ENCODE assay signal across 9 mouse cellular contexts in genomic region chr11:98545711-98546231, GRCm38 (mm10). TPM values are rescaled to one million over a fixed set of nuclear protein-coding genes. Genes with fewer than 3 reads are reported as not detected.
DNase-seq lines count a peak whose midpoint lies in the region; ATAC-seq and TF ChIP-seq lines count a peak whose summit lies in the region.
"Had no signal": no experiment of that assay in that cellular context is flagged by ENCODE, and none has a peak within 500 bp of the region (broad histone marks: within the 10 kb centered on the region; RNA-seq: fewer than 3 reads in every experiment).

Gene Ikzf3, minus strand, starts transcription at chr11:98546031.

- WGBS in embryonic facial prominence, embryonic 12.5 days = under 1% methylated on average over 58 of the region's 58 CpGs
- WGBS in limb, embryonic 13.5 days = 1% methylated on average over 58 of the region's 58 CpGs
- WGBS in midbrain, embryonic 13.5 days = 1% methylated on average over 55 of the region's 58 CpGs
- WGBS in spleen, adult 2 months = 2% methylated on average over 58 of the region's 58 CpGs

- peak within 1 kb of the TSS; percentile 47; the same call in 1 of the 2 replicates for H3K4me3 ChIP-seq in G1E (ENCODE audit: low read depth, low read length)
- peak within 1 kb of the TSS; percentile 39 for H3K4me3 ChIP-seq in embryonic facial prominence, embryonic 12.5 days
- peak within 1 kb of the TSS; percentile 49 for H3K4me3 ChIP-seq in limb, embryonic 13.5 days
- H3K4me3 ChIP-seq in midbrain, embryonic 13.5 days (replicated peaks) = peak within 1 kb of the TSS; percentile 47
- H3K4me3 ChIP-seq in spleen, adult 2 months (ENCODE audit: extremely low read depth, insufficient read depth, insufficient read length) = peak within 1 kb of the TSS; percentile 88
- H3K4me3 ChIP-seq: erythroblast, embryonic 14.5 days had no signal

- H3K9ac ChIP-seq in embryonic facial prominence, embryonic 12.5 days = peak within 1 kb of the TSS; percentile 49
- peak within 1 kb of the TSS; percentile 63 for H3K9ac ChIP-seq in limb, embryonic 13.5 days
- H3K9ac ChIP-seq in midbrain, embryonic 13.5 days (replicated peaks) = peak within 1 kb of the TSS; percentile 62

- H3K27ac ChIP-seq in embryonic facial prominence, embryonic 12.5 days = no peak within 1 kb of the TSS
- no peak within 1 kb of the TSS for H3K27ac ChIP-seq in limb, embryonic 13.5 days
- no peak within 1 kb of the TSS for H3K27ac ChIP-seq in midbrain, embryonic 13.5 days
- H3K27ac ChIP-seq in spleen, adult 2 months (ENCODE audit: insufficient read depth, low read length) = peak within 1 kb of the TSS; percentile 94

- DNase-seq in B cell, adult 2 months = peak; percentile 82 to 83
- no peak for DNase-seq in G1E (ENCODE audit: low spot score)
- peak; percentile 14 to 40 for DNase-seq in heart, postnatal 36 days
- DNase-seq in spleen, adult 2 months (ENCODE audit: low read depth in 1 of 2, low spot score in 2 of 2) = peak; percentile 71 to 84
- no peak for DNase-seq in yolk sac, embryonic 10.5 days (ENCODE audit: low spot score)

- no peak for TF ChIP-seq CTCF in G1E (IDR thresholded peaks at IDR 0.05; ENCODE audit: low read depth, low read length)
- TF ChIP-seq CTCF in spleen, adult 2 months (IDR thresholded peaks at IDR 0.05; ENCODE audit: extremely low read depth, insufficient read depth, insufficient read length, insufficient replicate concordance) = 0 out of 2 replicates have a peak, but pooled peaks have one; percentile 2

- intact Hi-C loops in heart, postnatal 36 days (cut with DNase I) = no loop called here

- peak; percentile 57 for TF ChIP-seq POLR2A in spleen, adult 2 months (IDR thresholded peaks at IDR 0.05; ENCODE audit: low read depth, low read length)

- peaks cover 42% of the 10 kb centered on the region for H3K27me3 ChIP-seq in G1E (ENCODE audit: insufficient read depth, low read length)
- peaks cover 75% of the 10 kb centered on the region for H3K27me3 ChIP-seq in embryonic facial prominence, embryonic 12.5 days
- H3K27me3 ChIP-seq in limb, embryonic 13.5 days = peaks cover 84% of the 10 kb centered on the region
- peaks cover 91% of the 10 kb centered on the region for H3K27me3 ChIP-seq in midbrain, embryonic 13.5 days
- H3K27me3 ChIP-seq in spleen, adult 2 months (ENCODE audit: control insufficient read depth, insufficient read depth, low read length) = no peaks in the 10 kb centered on the region

- no peak for ATAC-seq in G1E (ENCODE audit: extremely low read depth, insufficient number of reproducible peaks, low FRiP score, poor library complexity, severe bottlenecking)
- no peak for ATAC-seq in embryonic facial prominence, embryonic 12.5 days (ENCODE audit: insufficient number of reproducible peaks, insufficient read depth, low FRiP score, low TSS enrichment)
- ATAC-seq in limb, embryonic 13.5 days (ENCODE audit: low FRiP score, low read depth) = no peak
- ATAC-seq in midbrain, embryonic 13.5 days = no peak; the same call in 1 of the 2 replicates

- peak within 1 kb of the TSS; percentile 85 for H3K4me2 ChIP-seq in embryonic facial prominence, embryonic 12.5 days (replicated peaks)
- peak within 1 kb of the TSS; percentile 86 for H3K4me2 ChIP-seq in limb, embryonic 13.5 days (replicated peaks)
- H3K4me2 ChIP-seq in midbrain, embryonic 13.5 days (replicated peaks) = peak within 1 kb of the TSS; percentile 76

- H3K36me3 ChIP-seq in G1E (replicated peaks) = no peaks in the 10 kb centered on the region
- H3K36me3 ChIP-seq in embryonic facial prominence, embryonic 12.5 days = no peaks in the 10 kb centered on the region
- H3K36me3 ChIP-seq in limb, embryonic 13.5 days = no peaks in the 10 kb centered on the region
- no peaks in the 10 kb centered on the region for H3K36me3 ChIP-seq in midbrain, embryonic 13.5 days
- H3K36me3 ChIP-seq in spleen, adult 2 months (ENCODE audit: control insufficient read depth, insufficient read depth, low read length) = no peaks in the 10 kb centered on the region; the same call in 1 of the 2 replicates

- peaks cover 13% of the 10 kb centered on the region for H3K4me1 ChIP-seq in G1E (ENCODE audit: insufficient read depth, low read depth, low read length)
- H3K4me1 ChIP-seq in embryonic facial prominence, embryonic 12.5 days = peaks cover 8% of the 10 kb centered on the region; the same call in 1 of the 2 replicates
- H3K4me1 ChIP-seq in limb, embryonic 13.5 days = peaks cover 14% of the 10 kb centered on the region
- peaks cover 12% of the 10 kb centered on the region; the same call in 1 of the 2 replicates for H3K4me1 ChIP-seq in midbrain, embryonic 13.5 days (replicated peaks)
- peaks cover 11% of the 10 kb centered on the region; the same call in 1 of the 2 replicates for H3K4me1 ChIP-seq in spleen, adult 2 months (ENCODE audit: control insufficient read depth, insufficient read depth, insufficient read length)

- H3K9me3 ChIP-seq in G1E (replicated peaks) = 0 out of 2 replicates have a peak, but pooled peaks cover 4% of the 10 kb centered on the region
- H3K9me3 ChIP-seq in embryonic facial prominence, embryonic 12.5 days = no peaks in the 10 kb centered on the region
- no peaks in the 10 kb centered on the region for H3K9me3 ChIP-seq in limb, embryonic 13.5 days
- no peaks in the 10 kb centered on the region for H3K9me3 ChIP-seq in midbrain, embryonic 13.5 days

RNA-seq across cellular contexts. Expression of gene Ikzf3, which starts in this region (rescaled TPM):
- not detected in 2 replicates for total RNA-seq in G1E (2014; fragmentation: Nextera tagmentation)
- total RNA-seq in G1E (2017) = 0.23 and 0.71 TPM in 2 replicates
- polyA plus RNA-seq in G1E (2012) = 0.01 TPM in 1 of 2 replicates, not detected in the other
- polyA plus RNA-seq in embryonic facial prominence, embryonic 12.5 days (2016; fragmentation: Nextera tagmentation; extraction: Ambion mirVana) = 0.24 and 0.47 TPM in 2 replicates
- total RNA-seq in heart, postnatal 36 days (2021) = under 1 TPM; 0.44 to 0.84 TPM
- polyA plus RNA-seq in limb, embryonic 13.5 days (2015; fragmentation: Nextera tagmentation; extraction: Ambion mirVana) = 0.49 and 0.52 TPM in 2 replicates
- polyA plus RNA-seq in midbrain, embryonic 13.5 days (2015; fragmentation: Nextera tagmentation; extraction: Ambion mirVana) = 0.36 TPM in 1 of 2 replicates, not detected in the other
- 104 and 113 TPM in 2 replicates for polyA plus RNA-seq in spleen, adult 2 months (2012; rRNA removed)
- polyA plus RNA-seq: erythroblast, embryonic 14.5 days had no signal

Comparison
In these comparisons a context has a peak if more than half of its experiments do, and no peak if none do; other contexts are left out.
1. RNA of gene Ikzf3 (polyA plus RNA-seq): 104 to 113 TPM in spleen, adult 2 months; 0.49 to 0.52 TPM in limb, embryonic 13.5 days, 0.24 to 0.47 TPM in embryonic facial prominence, embryonic 12.5 days, 0.36 TPM in midbrain, embryonic 13.5 days and 0.01 TPM in G1E; every median in the first group is over 10 times any median in the second.
2. Peak in DNase-seq in heart, postnatal 36 days; RNA of the gene not detected or under 1 TPM.
3. DNase-seq: peak in B cell, adult 2 months (2 of 2) and spleen, adult 2 months (2 of 2); none in G1E (single experiment) and yolk sac, embryonic 10.5 days (single experiment).
4. Peak in every context shown above with its lines, with median percentiles within 50 percentile points of each other: H3K4me3 ChIP-seq, H3K4me2 ChIP-seq and H3K9ac ChIP-seq.